Mouse (Mus musculus) E14TG2a.4 (cell line): ENCODE measurements at regions not wholly inside any gene's neighbourhood (a gene's known extent, or its start where the extent isn't known, plus 50 kb on each side); places are given as distances from the start of the nearest gene placed in this dataset.

Source experiments
- CTCF ChIP-seq: conservative IDR thresholded peaks from 2 replicates; pipeline ENCODE4 v1.5.1; 2014; ENCODE audit warnings: low read length
- NANOG ChIP-seq: IDR thresholded peaks from 2 replicates; pipeline ENCODE4 v1.6.1; 2014; ENCODE audit warnings: borderline replicate concordance, low read length, mixed read lengths
- POU5F1 ChIP-seq: IDR thresholded peaks from 2 replicates; pipeline ENCODE4 v1.6.1; 2014; ENCODE audit warnings: low read length, borderline replicate concordance

GRCm38 (mm10) chr12:39341751-39342271 is 562.6 kb downstream of the Etv1 start:
- TF ChIP-seq CTCF (no peak), POU5F1 (no peak), NANOG (no peak)
